Mouse (Mus musculus) ES-Bruce4 (cell line): Measurements from ENCODE around the gene Mon2.

ENCODE experiments used
- CTCF ChIP-seq: IDR thresholded peaks from one replicate; pipeline ENCODE4 v1.8.1; 2011; ENCODE audit warnings: low read depth, low read length
- POLR2A ChIP-seq: IDR thresholded peaks from one replicate; pipeline ENCODE4 v1.8.1; 2011; ENCODE audit warnings: low read length; ENCODE audit not compliant: insufficient read depth

- TF ChIP-seq POLR2A (no peak), CTCF (no peak)
These were observed 86.4 kb downstream of the Mon2 start for GRCm38 (mm10) chr10:122989916-122990315.
